Mouse (Mus musculus) telencephalon, adult 2 months (tissue): Measurements from ENCODE around the gene Tinagl1.

ENCODE experiments used
- DNase-seq: peaks from one replicate; pipeline ENCODE4 v3.0.0-alpha.2; 2011; ENCODE audit warnings: low read depth, low spot score

The Tinagl1 gene

DNA sequence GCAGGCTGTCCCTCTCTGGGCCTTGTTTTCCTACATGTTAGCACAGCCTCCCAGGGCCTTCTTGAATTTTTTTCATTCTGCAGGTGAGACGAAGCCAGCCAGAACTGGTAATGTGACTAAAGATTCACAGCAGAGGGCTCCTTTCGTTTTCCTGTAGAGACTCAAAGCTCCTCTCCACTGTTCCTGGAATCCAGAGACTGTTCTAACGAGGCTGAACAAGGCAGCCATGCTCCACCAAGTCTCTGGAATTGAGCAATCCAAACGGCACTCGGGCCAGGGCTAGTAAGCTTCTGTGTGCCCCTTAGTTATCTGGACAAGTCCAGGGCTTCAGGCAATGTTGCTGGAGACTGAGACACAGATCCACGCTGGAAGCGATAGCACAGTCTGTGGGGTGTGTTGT lies 2.6 kb upstream of the Tinagl1 start:
- no peak for DNase-seq

DNA sequence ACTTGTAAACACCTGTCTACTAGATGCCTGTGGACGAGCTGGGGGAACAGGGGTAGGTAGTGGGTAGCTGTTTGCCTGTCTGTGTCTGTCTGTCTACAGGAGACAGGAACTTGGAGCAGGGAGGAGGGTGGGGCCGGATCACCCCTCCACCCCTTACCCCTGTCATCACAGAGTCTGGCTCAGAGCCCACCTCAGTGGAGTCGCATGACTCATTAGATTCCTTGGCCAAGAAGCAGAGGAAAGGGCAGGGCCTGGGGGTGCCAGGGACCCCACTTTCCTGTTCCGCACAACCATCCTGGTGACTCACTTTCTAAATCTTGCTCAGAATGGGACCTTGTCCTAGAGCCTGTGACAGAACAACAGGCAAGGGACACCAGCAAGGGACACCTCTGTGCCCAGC lies 2.2 kb upstream of the Tinagl1 start:
- no peak for DNase-seq

DNA sequence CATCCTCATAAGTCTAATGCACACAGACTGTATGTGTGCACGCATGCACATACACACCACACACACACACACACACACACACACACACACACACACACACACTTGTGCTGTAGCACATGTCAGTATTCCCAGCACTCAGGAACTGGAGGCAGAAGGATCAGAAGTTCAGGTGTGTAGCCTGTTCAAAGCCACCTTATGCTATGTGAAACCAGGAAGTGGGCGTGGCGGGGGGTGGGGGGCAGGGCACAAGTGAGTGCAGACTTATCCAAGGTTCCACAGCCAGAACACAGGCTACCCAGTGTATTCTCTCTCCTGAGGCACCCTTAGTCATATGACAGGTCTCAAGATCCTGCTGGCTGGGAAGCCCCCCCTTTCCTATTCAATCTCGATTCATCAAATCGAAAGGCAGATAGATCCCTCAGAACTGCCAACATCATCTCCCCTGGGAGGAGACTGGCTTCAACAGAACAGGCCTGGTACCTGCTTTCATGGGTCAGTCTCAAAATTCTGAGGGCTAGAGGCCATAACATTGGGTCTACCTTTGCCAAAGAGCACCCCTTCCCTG lies 1.3 kb upstream of the Tinagl1 start:
- no peak for DNase-seq

DNA sequence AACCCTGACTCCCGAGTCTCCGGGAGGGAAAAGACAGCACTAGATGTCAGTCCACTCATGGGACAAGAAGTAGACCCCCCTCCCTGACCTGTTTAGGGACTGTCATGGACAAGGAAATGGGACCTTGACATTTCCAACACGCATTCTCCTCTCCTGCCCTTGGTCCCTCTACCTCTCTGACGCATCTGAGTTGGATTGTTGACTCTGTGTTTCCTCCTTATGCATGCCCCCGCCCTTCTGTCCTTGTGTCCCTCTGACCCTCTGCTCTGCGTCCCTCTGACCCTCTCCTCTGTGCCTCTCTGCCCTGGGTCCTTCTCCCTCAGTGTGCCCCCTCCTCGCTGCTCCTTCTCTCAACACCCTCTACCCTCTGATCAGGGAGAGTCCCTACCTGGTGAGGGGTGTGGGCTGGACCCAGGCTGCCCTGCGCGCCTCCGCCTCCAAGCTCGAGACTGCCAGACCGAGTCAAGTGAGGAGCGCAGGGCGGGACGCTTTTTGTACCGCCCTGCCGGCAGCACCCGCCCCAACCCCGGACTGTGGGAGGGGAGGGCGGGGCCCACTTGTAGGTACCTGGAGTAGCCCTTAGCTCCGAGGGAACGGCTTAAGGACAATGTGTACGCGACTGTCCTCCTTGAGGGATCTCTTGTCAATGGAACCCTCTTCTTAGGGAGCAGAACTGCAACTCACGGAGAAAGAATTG lies 439 bp downstream of the Tinagl1 start:
- DNase-seq = no peak

DNA sequence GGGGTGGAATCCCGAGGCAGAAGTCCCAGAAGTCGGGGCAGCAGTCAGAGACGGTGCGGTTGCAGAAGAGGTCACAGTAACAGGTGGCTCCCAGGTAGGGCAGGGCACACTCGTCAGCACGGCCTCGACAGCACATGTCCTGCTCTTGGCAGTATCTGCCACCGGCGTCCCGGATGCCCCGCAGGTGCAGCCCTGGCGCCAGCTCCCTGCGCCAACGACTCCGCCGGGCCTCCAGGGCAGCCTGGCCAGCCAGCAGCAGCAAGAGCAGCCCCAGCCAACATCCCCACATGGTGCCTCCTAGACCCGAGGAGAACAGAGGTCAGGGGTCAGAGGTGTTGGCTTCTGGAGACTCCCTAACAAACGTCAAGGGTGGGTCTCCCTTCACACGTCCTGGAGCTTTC lies 1.0 kb downstream of the Tinagl1 start:
- DNase-seq = no peak

DNA sequence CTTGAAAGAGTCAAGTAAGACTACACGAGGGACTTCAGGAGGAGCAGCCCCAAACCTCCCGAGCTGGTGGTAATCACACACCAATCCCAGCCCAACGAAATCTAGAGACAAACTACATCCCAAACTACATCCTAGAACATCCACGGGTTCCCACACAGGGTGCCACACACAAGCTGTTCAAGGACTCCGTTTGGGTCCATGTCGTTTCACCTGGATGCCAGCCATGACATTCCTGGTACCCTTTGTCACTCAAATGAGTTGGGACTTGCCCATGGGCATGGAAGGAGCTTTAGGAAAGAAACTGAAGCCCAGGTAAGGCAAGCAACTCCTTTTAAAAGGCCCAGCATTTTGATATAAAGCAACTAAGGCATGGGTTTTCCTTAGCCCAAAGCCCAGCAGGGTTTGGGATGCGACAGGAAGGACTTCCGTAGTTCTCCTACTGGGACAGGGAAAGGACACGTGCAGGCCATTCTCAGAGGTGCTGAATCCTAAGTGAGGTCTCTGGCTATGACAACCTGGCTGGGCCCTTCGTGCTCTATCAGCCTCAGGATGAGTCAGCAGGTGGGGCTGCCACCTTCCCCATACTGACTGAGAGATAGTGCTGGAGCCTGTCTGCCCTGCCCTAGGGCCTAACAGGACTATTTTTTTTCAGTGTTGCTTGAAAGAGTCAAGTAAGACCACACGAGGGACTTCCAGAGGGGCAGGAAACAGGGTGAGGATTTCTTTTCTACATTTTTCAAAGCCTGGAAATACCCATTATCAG lies 1.7 kb downstream of the Tinagl1 start:
- DNase-seq = no peak

DNA sequence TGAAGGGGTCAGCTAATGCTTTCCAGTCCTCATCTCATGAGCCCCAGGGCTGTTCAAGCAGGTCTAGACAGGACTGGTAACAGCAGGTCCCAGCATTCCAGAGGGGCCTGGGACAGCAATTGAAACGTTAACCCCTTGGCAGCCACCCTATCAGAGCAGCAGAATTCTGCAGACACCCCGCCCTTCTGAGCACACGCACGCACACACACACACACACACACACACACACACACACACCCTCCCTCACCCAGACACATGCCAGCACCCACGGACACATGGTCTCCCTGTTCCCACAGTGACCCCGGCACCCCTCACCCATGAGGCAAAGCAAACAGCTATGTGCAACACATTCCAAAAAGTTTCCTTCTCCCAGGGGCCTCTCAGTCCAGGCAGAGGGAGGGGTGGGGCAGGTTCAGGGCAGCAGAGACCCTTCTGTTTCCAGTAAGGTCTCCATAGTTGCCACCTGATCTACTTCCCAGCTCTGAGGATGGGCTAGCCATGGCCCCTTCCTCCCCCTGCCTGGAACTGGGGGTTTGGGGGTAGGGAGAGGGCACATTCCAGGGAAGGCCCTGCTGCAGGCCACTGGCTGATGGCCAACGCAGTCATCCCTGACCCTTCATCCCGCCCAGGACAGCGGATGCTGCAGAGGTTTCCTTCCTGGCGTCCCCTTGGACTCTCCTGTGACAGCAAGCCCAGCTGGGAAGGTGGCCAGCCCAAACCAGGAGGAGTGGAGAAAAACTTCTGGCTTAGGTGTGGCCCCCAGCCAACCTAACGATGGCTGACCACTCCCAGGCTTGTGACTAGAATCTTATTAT lies 2.8 kb downstream of the Tinagl1 start:
- no peak for DNase-seq

DNA sequence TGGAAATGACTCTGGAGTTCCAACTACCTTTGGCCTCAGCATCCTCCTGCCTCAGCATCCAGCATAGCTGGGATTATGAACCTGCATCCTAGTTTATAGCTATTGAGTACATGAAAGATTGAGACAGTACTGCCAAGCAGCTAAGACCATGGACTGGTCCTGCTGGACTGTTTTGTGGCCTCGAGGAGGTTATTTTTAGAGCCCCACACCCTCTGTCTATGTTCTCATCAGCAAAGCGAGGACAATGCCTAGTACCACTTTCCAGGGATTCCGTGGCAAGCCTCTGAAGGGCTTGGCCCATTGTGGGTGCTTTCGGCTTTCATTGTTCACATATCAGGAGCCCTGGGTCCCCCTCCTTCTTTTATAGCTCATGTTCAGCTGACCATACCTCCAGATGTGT lies 4.6 kb downstream of the Tinagl1 start:
- DNase-seq = no peak

DNA sequence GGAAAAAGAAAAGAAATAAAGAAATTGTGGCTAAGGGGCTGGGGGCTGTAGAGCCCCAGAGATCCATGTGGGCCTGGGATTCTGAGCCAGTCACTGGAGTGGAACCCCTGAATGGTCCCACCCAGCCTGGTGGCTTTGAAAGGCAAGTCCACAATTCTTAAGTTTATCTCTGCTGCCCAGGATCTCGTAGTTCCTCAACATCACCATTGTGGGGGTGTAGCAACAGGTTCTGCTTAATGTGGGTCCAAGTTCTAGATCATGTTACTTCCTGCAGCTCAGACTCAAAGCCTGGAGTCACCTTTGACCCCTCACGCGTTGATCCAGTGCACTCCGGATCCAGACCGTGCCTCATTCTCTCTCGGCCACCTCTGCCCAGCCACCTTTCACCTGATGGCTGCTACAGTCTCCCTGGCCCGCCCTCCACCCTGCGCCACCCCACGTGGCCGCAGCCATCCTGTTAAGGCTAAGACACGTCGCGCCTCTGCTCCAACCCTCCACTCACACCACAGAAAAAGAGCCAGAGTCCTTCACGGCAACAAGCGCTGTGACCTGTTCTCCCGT lies 5.4 kb downstream of the Tinagl1 start:
- DNase-seq = no peak

DNA sequence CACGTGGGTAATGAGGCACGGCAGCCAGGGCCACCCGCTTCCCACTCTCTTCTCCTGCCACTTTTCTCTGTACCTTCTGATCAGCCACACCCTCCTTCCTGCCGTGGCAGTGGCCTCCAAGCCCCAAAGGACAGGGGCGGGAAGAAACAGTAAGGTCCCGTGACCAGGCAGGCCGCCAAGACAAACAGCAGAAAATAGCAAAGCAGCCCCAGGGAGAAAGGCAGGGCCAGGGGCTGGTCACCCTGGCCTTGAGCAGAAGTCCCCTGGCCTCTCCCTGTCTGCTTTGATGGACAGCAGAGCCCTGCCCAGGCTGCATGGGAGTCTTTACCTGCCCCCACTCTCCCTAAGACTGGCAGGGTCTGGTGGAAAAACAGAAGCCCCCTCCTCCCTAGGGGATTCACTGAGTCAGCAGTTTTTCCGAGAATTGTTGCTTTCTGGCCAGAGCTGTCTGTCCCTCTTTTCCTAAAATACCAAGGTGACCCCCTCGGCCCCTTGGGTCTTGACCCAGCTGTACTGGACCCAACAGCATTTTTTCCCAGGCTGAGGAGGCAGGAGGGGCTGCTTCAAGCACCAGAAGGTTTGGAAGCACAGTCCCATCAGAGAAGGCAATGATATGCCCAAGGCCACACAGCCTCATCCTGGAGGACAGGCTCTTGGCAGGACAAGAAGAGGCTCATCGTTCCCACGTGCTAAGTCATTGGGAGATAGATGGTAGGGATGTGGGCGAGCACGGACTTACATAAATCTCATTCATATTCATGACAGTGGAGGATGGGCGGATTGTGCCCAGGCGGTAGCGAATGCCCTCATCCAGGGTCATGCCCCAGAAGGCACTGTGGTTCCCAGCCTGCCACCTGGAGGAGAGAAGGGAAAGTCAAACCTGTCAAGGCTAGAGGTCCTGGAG lies 6.4 kb downstream of the Tinagl1 start:
- DNase-seq = no peak

DNA sequence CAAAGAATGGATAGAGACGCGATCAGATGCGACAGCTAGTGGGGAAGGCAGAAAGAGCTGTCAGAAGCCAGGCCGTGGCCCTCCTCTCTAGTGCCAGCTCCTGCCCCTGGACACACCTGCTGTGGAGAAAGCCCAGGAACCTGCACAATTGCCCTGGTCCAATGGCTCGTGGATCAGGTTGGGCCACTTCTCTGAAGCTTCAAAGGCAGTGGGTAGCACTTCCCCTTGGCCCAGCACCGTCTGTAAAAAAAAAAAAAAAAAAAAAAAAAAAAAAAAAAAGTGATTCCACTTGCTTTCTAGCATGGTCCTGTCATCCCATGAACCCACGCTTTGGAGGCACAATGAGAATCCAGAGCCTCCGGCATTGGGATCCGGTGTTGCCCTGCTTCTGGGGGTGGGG lies 7.1 kb downstream of the Tinagl1 start:
- DNase-seq = no peak

DNA sequence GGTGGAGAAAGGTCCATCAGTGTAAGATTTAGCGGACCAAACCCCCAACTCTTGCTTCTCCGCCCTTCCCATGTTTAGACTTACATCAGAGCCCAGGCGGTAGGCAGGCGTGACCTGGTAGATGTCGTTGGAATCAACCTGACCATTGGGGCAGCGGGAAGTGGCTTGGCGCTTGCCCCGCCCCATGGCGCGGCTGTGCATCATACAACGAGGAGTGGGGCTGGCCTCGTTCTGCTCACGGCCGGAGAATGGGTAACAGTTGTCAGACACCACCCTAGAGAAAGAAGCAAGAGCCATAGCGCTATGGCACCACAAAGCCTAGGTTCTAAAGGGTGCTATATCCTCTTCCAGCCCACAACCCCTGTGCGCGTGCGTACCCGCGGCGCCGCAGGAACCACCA lies 7.6 kb downstream of the Tinagl1 start:
- no peak for DNase-seq

DNA sequence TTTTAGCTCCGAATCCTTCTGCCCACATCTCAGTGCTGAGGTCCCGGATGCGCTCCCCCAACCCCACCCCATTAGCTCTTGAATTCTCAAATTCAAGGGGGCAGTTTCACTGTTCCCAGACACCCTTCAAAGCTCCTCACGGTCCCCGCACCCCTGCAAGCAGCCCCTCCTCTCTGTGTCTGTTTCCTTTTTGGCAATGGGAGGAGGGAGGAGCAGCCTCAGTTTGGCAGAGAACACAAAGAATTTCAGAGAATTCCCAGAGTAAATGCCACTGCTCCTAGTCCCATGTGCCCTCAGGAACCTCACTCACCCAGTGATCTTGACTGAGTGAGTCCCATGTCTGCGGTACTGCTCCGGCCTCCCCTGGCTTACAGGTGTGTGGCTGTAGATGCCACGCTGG lies 8.3 kb downstream of the Tinagl1 start:
- DNase-seq = no peak

DNA sequence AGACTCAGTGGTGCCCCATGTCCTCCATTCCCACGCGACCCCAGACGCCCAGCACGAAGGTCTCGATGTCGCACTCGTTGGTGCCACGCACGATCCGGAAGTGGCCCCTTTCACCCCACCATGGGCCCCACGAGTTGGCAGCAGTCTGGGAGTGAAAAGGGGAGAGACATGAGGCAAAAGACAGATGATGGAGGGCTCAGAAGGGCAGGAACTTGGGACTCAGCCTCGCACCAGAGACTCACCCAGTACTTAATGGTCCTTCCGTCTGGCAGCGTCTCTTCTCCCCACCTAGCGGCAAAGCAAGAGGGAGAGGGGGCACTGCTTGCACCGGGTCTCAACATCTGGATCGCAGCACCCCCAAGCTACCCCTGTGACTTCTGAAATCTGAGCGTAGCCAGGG lies 8.9 kb downstream of the Tinagl1 start:
- DNase-seq = no peak

DNA sequence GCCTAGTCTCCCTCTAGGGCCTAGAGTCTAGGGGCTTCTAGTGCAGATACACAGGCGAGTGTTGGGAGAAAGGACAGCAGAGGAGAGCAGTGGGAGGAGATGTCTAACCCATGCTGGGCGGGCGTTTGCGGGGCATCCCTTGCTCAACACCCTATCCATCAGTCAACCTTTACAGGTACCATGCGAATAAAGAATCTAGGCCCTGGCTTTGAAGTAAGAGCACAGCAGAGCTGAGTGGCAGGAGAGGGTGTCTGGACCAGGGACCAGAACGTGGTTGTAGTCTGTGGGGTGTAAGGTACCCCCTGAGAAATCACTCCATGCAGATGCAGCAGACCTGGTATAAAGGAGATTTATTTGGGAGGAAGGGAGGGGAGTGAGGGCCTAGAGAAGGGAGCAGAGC lies 10.8 kb downstream of the Tinagl1 start:
- DNase-seq = no peak

DNA sequence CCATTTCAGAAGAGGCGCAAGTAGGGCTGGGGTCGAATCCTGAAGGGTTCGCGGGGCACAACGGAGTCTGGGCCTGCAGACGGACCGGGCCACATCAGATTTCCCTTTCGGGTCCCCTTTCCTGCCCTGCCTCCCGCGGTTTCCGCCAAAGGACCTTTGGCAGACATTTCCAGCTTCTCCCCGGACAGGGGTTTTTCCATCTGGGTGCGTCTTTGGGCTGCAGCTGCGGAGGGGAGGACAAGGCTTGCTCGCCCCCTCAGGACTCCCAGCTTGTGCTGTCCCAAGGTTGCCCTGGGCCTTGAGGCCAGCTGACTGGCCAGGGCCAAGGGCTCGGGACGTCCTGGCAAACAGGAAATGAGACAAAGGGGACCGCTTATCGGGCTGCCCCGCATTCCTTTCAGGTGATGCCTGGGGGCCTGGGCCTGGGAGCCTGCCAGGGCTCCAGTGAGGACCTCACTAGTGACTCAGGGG lies 11.5 kb downstream of the Tinagl1 start:
- no peak for DNase-seq

DNA sequence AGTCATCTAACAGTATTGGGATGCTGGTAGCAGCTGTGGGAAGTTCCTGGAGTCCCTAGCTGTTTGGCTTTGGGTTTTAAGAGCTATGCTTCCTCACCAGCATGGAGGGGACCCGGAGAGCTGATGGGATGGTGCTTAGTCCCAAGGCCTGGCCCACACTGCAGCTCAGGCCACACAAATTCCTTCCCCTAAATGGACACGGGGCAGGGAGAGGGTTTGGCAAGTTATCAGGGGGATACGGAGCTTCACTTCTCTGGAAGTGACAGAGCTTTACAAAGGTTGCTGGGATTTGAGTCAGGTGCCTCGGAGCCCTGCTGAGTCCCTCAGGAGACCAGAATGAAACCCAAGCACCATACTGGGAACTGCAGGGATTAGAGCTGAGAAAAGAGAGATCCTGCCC lies 13.6 kb downstream of the Tinagl1 start:
- DNase-seq = no peak

DNA sequence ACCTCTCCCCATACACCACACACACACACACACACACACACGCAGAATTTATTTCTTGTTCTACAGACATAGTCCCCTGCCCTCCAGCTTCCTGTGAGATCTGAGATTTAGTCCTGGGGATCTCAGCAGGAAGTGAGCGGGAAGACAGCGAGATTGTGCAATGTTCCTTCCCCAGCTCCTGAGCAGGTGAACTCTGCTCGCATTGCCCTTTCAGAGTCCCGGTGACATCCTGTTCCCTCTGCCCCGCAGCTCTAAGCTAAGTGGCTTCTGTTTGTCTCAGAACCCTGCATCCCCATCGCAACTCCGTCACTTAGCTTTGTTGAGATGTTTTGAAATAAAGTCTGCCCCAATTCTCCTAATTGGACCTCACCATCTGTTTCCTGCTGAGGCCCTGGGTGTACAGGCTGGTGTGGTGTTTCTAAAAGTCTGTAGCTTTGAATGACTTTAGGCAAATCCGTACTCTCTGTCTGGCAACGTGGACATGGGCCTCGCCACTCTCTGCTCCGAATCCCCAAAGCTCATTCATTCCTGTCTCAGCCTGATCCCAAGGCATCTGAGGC lies 18.0 kb downstream of the Tinagl1 start:
- no peak for DNase-seq

DNA sequence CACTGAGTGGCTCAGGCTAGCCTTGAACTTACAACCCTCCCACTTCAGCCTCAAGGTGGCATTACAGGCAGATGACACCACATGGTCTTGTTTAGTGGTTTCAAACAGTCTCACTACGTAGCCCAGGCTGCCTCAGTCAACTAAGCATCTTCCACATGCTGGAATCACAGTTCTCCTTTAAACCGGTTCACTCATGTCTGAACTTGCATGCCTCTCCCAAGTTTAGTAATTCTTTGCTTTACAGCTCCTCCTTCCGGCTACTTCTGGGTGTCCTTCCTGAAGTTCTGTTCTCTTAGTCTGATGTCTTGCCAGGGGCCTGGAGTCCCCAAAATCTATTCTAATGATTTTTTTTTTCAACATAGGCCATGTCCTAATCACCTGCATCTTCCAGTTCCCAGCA lies 20.7 kb downstream of the Tinagl1 start:
- DNase-seq = no peak

DNA sequence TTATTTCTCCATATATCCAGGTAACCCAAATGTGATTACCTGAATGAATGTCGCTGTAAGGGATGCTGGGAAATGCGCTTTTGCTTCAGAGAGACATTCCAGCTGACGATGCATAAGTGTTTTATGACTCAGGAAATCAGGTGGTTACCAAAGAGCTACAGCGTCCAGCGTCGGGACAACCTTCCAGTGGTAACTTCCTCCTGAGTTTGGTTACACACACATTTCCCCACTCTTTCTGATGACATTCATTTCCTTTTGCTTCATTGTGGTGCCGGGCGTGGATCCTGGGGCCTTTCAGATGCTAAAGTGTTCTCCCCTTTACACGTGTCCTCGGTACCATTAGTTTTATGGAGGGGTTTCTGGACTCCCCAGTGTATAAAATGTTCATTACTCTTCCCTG lies 26.5 kb downstream of the Tinagl1 start:
- DNase-seq = no peak
